Mouse (Mus musculus): ENCODE data around the gene Hivep3. TPM values are rescaled to one million over a fixed set of nuclear protein-coding genes. Genes with fewer than 3 reads are reported as not detected.

Hivep3 gene
- total RNA-seq, 2 experiments from 2014 or later, result 6.7 to 16.6 TPM

- no peak for ATAC-seq (ENCODE audit: poor library complexity, severe bottlenecking)
These were observed 447.0 kb downstream of the Hivep3 start for GRCm38 (mm10) chr4:120180535-120180934.

GRCm38 (mm10) chr4:120184374-120184991 is 450.9 kb downstream of the Hivep3 start:
- no peak for ATAC-seq (ENCODE audit: poor library complexity, severe bottlenecking)

GRCm38 (mm10) chr4:120186441-120186840 is 452.9 kb downstream of the Hivep3 start:
- ATAC-seq (ENCODE audit: poor library complexity, severe bottlenecking), result no peak

- no peak for ATAC-seq (ENCODE audit: poor library complexity, severe bottlenecking)
These were observed 453.4 kb downstream of the Hivep3 start for GRCm38 (mm10) chr4:120186934-120187333.

Other genes with a start within 250 kb of the Hivep3 start
- gene Rimkla, start 241.2 kb upstream of the Hivep3 start, total RNA-seq (2015), result not detected in 2 replicates
- gene Rimkla, start 241.2 kb upstream of the Hivep3 start, total RNA-seq (2017), result not detected in 2 replicates
- gene Foxj3, start 196.8 kb upstream of the Hivep3 start, total RNA-seq (2015), result 21.3 and 31.6 TPM in 2 replicates
- 13.4 and 15.4 TPM in 2 replicates for gene Foxj3, start 196.8 kb upstream of the Hivep3 start, total RNA-seq (2017)
- gene Frg2f1, start 194.3 kb upstream of the Hivep3 start, total RNA-seq (2015), result 0.69 and 1.6 TPM in 2 replicates
- 0.28 and 0.59 TPM in 2 replicates for gene Frg2f1, start 194.3 kb upstream of the Hivep3 start, total RNA-seq (2017)
- gene Guca2a, start 96.1 kb upstream of the Hivep3 start, total RNA-seq (2015), result not detected in 2 replicates
- gene Guca2a, start 96.1 kb upstream of the Hivep3 start, total RNA-seq (2017), result not detected in 2 replicates
- gene Guca2b, start 74.8 kb upstream of the Hivep3 start, total RNA-seq (2015), result not detected in 2 replicates
- gene Guca2b, start 74.8 kb upstream of the Hivep3 start, total RNA-seq (2017), result not detected in 2 replicates